Mouse (Mus musculus) frontal cortex, postnatal 36 days (tissue): ENCODE data around the gene Pex11g.

ENCODE experiments used
- DNase-seq, 2 experiments: peaks; one replicate each; pipeline ENCODE4 v3.0.0; 2022; ENCODE audit warnings: low spot score in 2 of 2

The Pex11g gene

DNA sequence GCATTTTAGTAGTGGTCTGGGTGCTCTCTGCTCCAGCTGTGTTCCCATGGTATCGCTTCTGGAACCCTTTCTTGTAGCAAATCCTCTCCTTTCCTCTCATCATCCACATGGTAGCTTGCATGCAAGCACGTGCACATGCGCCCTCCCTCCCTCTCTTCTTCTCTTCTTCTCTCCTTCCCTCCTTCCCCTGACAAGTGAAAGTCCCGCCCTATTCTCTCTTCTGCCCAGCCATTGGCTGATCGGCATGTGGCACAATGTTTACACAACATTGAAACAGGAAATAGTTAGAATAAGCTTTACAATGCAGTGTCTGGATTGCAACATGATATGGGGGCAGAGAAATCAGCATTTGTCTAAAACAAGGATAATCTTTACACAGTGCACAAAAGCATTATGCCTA lies 14.1 kb upstream of the Pex11g start:
- DNase-seq = no peak

DNA sequence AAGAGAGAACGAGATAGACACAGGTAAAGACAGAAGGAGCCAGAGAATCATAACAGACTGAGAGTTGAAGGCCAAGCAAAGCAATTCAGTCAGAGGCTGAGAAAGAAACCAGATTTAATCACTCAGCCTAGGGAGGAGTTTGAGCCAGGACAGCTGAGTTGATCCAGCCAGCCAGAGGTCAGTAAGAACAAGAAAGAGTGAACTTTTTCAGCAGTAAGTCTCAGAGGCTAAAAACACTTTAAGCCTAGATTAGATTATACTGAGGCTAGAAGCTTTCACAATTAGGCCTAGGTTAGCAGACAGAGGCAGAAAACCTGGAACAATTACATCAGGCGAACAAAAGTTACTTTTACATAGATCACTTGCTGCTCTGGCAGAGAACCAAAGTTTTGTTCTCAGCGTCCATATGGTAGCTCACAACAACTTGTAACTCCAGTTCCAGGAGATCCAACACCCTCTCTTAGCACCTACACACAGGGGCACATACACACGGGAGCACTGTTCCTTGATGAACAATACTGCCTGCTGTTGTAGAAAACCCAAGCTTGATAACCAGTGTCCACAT lies 12.8 kb upstream of the Pex11g start:
- DNase-seq = no peak

DNA sequence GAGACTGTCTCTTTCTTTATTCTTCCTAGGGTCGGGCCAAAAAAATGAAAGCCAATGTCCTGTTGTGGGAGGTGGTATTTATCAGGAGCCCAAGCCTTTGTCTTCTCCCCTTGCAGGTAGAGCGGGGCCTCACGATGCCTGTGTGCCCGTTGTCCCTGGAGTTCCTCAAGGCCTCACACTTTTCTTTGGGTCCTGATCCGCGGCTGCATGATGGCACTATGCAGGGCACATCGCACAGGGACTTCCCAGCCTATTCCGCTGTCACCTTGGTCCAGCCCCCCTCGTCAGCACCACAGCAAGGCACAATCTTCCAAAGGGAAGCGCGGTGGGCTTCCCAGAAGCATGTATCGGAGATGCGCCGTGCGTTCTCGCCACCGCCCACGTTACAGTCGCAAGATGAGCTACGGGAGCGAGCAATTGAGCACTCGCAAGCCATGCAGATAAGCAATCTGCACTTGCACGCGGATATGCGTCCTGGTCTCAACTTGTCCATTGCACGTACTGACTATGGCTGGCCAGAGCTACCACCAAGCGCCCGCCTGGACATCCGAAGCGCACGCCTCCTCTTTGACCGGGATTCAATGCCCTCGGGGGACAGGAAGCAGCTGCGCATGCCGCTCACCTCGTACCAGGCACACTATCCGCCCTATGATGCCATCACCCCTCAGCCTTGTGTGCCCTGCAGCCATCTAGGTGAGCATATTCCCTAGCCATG lies 8.4 kb upstream of the Pex11g start:
- no peak for DNase-seq

DNA sequence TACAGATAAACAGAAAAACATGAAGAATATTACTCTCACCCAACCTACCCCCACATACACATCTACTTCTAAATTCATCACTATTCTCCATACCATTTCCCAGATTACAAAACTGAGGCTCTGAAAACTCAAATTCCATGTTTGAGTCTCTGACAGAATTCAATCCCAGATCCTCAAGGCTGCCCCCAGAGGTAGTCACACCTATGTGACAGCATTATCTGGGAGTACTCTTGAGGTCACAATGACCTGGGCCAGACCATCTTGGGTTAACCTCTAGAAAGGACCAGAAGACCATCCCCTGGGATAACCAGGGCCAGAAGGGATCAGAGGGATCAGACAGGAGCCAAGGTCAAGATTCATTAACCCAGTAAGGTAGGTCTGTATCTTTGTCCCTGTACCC lies 3.1 kb upstream of the Pex11g start, which contains the start of gene Tex45:
Gene Tex45, plus strand, starts transcription at position 301 of the 400 bp plus-strand sequence.
- DNase-seq = no peak

DNA sequence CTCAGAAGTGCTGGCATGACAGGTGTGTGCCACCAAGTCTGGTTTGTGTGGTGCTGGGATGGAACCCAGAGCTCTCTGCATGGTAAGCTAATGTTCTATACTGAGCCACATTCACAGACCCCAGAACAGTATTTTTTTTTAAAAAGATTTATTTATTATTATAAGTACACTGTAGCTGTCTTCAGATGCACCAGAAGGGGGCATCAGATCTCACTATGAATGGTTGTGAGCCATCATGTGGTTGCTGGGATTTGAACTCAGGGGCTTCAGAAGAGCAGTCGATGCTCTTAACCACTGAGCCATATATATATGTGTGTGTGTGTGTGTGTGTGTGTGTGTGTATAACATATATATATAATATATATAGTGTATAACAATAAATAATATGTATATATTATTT lies 1.4 kb upstream of the Pex11g start:
- DNase-seq = no peak

DNA sequence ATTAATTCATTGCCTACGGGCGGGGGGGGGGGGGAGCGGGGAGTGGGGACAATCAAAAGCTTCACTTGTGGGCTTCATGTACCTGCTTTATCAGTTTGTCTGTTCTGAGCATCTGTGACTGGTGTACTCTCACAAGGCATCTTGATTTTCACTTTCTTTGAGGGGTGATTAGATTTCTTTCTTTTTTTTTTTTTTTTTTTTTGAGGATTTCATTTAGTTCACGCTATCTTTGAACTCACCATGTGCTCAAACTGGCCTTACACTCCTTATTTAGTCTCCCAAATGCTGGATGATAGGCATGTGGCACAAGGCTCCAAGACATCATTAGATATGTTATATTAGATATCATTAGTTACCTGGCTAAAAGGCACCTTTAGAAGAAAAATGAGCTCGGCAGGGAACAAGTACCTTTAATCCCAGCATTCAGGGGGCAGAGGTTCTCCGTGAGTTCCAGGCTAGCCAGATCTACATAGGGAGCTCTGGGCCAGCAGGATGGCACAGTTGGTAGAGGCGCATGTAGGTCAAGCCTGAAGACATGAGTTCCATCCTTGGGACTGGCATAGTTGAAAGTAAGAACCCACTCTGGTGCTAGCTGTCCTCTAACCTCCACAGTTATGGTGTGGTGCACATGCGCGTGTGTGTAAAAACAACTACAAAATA lies 536 bp upstream of the Pex11g start:
- no peak for DNase-seq

DNA sequence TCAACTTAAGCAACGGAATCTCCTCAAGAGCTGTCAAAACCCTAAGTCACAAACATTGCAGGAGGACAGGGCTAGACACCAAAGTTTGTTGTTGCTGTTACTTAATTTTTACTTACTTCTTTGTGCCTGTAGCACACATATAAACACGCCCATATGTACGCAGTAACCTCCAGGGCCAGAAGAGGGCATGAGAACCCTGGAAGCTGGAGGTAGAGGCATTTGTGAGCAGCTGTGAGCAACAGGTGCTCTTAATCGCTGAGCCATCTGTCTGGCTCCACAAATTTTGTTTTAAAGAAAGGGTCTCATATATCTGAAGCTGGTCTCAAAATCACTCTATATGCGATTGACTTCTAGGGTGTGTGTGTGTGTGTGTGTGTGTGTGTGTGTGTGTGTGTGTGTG lies 3.2 kb downstream of the Pex11g start:
- no peak for DNase-seq

DNA sequence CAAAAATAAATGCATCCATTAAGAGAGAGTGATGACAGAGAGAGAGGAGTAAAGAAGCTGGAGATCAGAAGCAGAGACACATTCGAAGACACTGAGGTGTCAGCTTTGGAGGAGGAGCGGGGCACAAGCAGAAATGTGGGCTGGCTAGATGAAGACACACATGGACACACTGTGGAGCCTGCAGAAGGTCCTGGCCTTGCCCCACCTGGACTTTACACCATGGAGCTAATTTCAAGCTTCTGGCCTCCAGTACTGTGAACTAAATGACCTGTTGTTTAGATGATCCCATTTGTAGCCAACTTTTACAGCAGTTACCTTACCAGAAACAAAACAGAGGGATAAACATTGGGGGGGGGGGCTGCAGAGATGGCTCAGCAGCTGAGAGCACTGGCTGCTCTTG lies 4.2 kb downstream of the Pex11g start:
- DNase-seq = no peak

DNA sequence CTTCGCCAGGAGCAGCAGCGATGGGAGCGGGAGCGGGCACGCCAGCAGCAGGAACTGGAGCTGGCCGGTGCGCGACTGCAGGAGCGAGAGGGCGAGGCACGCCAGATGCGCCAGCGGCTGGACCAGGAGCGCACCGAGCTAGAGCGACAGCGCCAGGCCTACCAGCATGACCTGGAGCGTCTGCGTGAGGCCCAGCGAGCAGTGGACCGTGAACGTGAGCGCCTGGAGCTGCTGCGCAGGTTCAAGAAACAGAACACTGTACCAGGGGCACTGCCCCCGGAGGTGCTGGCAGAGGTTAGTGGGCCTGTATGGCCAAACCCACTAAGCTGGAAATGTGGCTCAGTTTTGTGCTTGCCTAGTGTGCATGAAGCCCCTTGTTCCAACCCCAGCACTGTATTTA lies 15.5 kb downstream of the Pex11g start:
- DNase-seq = no peak

DNA sequence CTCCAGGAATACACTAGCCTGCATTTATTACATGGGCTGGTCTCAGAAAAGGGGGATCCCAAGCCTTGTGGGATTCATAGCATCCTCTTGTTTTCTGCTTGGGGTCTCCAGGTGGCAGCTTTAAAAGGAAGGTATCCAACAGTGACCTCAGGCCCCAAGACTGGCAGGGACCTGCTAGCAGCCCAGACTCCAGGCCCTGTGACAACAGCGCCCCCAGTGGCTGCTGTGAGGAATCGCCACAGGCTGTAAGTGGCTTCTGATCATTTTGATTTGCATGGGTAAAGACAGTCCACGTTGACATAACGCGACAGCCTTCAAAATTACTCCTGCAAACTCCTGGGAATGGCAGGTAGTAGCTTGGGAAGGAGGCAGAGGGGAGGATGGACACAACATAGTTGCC lies 16.8 kb downstream of the Pex11g start:
- DNase-seq = peak; percentile 27 to 28

DNA sequence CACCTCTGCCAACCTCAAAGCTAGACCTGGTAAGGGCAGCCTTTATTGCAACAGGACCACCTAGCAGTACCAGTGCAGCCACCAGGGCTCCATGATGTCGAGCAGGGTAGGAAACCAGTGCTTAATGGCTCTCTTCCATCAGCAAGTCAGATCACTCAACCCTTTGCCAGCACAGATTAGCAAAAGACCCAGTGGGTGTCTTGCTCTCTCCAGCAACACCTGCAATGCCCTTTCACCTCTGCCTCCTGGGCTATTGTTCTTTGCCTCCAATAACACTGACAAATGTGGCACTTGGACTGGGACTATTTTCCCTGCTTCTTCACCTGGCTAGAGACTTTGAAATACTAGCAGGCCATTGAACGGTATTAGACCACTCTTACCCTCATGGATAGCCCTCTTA lies 18.3 kb downstream of the Pex11g start:
- no peak for DNase-seq

DNA sequence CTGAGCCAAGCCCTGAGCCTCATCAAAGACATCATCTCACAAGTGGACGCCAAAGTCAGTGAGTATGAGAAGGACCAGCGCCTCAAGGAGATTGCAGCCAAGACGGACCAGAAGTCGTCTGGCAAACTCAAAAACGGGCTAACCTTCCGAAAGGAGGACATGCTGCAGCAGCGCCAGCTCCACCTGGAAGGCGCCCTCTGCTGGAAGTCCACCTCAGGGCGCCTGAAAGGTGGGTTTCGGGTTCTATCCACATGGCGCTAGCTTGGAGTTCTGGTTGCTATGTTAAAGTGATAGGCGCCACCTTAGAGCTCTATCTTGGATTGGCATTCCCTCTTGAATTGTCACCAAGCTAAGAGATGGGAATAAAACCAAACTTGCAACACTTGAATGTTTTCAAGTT lies 28.0 kb downstream of the Pex11g start:
- no peak for DNase-seq

DNA sequence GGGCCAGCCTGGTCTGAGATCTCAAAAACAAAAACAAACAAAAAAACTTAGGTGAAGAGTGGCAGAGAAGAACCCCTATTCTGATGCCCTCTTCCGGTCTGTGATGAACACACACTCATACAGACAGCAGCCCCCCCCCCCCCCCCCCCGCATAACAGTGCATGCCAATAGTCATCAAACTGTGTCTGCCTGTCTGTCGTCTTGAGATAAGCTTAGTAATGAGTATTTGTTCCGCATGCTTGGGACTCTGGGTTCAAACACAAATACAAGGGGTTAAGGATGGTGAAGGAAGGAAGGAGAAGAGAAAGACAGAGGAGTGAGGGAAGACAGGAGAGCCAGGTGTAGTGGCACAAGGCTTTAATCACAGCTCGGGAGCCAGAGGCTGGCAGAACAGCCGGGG lies 31.0 kb downstream of the Pex11g start:
- DNase-seq = no peak

DNA sequence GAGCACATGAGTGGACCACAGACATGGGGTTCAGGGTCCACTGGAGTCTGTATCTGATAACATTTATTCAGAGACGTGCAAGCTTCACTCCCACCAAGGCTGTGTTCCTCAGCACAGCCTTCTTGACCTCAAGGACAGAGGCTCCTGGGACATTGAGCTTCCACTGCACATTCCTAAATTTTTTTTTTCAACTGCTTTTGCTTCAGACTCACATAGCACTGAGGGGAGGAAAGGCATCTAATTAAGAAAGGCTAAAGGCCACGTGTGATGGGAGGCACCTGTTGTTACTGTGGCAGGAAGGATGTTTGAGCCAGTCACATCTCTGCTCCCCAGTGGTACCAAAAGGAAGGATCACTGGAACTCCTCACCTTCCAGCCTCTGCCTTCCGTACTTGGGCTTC lies 36.4 kb downstream of the Pex11g start:
- no peak for DNase-seq

DNA sequence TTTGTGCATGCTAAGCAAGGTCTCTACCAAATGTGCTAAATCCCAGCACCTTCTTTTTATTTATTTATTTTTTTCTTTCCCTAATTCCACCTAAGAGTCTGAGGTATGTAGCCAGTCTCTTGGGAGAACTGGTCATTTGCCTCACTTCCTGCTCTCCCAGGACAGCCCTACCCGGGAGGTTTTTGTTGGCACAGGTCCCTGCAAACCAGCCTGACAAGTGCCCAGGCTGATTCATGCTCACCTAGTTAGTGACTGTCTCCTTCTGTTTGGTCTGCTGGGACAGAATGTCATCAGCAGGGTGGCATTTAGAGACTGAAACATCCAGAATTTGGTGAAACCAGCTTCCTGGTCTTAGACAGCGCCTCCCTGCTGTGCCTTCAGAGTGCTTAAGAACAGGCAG lies 37.5 kb downstream of the Pex11g start:
- DNase-seq = no peak

DNA sequence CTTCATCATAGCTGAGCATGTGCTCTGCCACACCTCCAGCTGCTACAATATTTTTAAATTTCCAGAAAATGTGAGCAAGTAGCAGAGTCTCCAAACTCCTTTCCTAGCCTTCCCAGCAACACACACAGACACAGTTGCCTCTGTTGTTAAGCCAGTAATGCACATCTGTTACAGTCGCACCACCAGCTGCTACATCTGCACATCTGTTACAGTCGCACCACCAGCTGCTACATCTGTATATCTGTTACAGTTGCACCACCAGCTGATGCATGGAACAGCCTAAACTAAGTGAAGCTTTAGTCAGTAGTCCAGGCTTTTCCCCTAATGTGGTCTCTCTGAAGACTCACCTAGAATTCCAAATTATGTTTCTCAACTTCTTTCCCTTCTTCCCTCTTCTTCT lies 39.1 kb downstream of the Pex11g start:
- peak in 1 of 2 experiments; percentile 19 for DNase-seq

DNA sequence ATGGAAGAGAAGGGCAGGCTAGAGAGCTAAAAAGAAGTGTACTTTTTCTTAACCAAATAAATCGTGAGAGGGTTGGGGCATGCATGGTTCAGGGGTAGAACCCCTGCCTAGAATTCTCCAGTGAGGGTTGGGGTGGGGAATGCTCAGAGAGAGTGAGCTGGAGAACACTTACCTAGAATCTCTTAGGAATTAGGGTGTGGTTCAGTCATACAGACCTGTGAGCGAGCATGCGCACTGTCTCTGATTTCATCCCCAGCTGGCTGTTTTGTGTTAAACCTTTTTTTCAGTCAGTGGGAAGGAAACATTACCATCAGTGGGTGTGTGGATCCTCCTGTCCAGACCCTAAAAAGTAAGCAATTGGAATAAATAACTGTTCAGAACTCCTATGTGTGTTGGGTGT lies 41.3 kb downstream of the Pex11g start:
- no peak for DNase-seq

DNA sequence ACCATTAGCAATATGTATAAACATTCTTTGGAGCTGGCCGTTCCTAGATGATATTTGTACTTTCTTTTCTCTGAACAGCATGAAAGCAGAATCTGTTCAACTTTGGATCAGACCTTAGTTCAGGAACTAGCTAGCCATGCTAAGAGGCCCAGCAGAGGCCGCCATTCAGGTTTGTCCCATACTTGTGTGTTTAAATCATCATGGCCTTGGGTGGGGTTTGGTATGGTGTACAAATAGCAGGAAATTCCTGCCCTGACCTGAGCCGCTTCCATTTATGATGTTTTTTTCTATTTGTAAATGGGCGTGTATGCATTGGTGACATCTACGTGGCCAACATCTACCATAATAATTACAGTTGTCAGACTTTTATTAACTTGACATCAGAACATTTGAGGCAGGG lies 42.3 kb downstream of the Pex11g start:
- DNase-seq = no peak

DNA sequence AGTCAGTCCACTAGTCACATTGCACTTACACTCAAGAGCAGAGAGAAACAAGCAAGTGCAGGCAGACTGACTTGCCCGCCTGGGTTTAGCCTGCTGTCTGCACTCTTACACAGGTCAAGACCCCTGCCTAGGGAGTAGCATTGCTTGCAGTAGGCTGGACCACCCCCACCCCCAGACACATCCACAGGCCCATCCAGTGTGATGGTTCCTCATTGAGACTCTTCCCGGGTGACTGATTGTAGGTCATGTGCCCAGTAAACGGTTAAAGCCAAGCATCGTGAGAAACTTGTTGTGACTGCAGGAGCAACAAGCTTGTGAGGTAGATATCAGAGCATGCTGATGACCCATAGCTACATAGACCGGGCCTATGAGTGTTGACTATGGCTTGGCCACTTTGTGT lies 46.0 kb downstream of the Pex11g start:
- DNase-seq = no peak

DNA sequence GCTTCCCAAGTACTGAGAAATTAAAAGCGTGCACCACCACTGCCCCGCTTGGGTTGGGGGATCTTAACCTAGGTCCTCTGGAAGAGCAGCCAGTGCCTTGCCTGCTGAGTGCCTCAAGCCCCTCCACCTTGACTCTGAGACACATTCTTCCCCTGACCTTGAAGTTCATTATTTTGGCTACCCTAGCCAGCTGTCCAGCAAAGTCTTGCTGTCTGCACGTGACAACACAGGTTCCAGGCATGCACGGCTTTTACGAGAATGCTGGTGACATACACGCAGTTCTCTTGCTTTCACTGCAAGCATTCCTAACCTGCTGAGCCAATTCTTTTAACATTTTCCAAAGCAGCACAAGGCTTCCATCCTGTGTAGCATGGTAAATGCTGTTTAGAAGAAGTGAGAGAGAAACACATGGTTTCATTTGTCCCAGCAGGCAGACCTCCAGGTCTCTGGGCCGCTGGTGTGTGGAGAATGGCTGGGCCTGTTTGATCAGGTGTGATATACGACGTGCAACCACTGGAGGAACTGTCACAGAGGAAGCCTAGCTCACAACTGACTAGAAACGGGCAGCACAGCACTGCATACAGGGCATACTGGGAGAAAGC lies 47.3 kb downstream of the Pex11g start:
- no peak for DNase-seq

DNA sequence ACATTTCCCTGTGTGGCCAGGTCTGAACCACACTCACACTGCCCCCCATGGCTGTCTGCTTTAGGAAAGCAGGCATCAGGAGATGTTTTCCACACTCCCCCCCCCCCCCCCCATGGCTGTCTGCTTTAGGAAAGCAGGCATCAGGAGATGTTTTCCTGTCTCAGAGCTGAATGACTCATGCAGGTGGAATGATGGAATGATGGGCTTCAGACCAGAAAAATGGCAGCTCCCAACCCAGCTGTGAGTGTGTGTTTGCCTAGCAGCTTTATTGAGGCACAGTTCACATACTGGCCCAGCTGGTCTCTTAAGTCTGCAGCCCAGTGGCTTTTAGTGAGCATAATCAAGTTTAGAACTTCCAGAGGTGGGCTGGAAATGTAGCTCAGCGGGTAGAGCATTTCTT lies 49.4 kb downstream of the Pex11g start:
- no peak for DNase-seq

DNA sequence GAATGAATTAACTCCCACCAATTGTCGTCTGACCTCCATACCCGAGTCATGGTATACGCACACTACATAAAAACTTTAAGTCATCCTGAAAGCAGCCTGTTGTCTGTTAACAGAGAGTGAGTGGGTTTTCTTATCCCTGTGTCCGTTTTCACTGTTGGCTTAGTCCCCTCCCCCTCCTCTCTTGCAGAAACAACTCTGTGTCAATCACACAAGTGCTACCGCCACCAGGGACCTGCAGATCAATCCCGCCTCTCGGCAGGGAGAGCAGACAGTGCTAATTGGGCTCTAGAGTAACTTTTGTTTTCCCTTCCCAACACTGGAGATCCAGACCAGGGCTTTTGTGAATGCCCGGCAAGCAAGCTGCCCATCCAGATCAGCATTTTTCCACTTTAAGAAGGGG lies 50.0 kb downstream of the Pex11g start:
- DNase-seq = no peak

DNA sequence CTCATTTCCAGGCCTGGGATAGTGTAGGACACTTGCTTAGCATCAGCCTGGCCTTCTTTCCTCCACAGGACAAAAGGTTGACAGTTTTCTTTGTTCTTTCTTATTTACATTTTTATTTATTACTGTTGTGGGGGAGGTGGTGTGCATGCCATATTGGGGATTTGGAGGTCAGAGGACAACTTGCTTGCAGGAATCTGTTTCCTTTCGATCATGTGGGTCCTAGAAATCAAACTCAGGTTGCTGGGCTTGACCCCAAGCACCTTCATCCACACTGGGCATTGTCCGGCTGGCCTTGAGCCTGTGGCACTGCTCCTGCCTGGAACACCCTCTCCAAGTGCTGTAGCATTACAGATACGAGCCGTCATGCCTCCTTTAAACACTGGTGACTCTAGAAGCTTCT lies 50.6 kb downstream of the Pex11g start:
- no peak for DNase-seq
